1 mouse cellular context compared by ENCODE assay signal in the genomic region with DNA sequence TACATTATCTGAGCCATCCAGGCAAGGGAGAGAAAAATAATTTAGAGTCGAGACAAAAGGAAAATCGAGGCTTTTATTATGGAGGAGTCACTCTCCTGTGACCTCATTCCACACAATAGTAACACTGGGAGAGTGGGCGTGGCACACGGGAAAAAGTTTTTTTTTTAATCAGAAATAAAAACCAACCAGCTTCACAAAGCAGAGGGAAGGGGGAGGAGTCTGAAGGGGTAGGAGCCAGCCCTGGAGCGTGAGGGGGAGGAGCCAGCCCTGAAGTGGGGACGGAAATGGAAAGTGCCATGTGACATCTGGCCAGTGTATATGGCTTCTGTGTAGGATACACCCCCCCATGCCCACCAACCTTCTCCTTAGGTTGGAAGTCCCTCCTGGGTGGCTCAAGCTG.
TF ChIP-seq lines count a peak whose summit lies in the region.

No protein-coding gene starts in this region.

TF ChIP-seq in CH12.LX, 34 proteins besides CTCF, POLR2A, EP300 and RAD21 (continued from another document):
- no peak for TF ChIP-seq PAX5 (IDR thresholded peaks at IDR 0.05; ENCODE audit: low read length)
